Mouse (Mus musculus) c-Kit-positive CD71-positive TER-119-positive erythroid progenitor cells, embryonic 14.5 days (primary cell): ENCODE results near the gene Raf1.

ENCODE experiments used
- DNase-seq: peaks from one replicate; pipeline ENCODE4 v3.0.0-alpha.2; 2013; ENCODE audit warnings: low spot score

Gene Raf1

DNA sequence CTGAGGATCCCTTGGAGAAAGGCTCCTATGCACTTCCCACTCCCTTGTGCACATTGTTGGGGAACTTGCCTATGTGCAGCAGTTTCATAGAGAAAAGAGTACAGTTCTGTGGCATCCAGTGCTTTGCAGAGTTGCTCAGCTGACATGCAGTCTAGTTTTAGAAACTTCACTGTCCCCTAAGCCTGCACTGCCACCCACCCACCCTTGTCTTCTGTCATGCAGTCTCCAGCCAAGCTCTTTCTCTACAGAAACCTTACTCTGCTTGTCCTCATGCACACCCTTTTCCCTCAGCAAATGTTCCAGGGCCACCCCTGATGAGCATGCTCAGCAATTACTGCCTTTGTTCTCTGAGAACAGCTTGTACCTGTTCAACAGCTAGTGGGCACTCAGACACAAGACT is 62.6 kb downstream of the Raf1 start:
- no peak for DNase-seq

DNA sequence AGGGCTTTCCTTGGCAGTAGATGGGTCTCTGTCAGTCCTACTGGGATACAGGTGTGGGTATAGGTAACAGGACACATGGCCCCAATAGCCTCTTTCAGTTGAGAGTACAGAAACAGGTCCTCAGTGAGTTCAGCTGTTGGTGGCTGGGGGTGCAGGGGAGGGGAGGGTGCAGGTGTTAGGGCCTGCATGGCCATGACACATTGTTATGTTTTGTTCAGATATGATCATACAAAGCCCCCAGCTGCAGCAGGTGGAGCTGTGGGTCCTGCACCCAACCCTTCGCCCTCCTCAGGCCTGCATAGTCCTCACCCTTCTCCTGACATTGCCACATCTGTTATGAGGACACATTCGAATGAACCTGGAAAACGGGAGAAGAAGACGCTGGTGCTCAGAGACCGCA is 66.1 kb downstream of the Raf1 start:
- no peak for DNase-seq

DNA sequence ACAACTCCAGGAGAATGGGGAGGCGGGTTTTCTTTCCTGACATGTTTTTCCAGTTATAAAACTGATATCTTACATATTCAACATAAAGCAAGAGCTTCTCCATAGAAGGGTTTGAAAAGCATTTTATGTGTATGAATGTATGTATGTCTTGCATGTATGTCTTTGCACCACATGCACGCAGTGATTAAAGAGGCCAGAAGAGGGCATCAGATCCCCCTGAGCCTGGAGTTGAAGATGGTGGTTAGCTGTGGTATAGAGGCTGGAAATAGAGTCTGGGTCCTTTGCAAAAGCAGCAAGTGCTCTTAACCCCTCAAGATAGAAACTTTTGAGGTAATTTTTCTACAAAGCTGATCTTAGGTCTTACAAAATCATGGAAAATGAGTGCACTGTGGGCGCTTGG is 67.3 kb downstream of the Raf1 start:
- peak; percentile 39 for DNase-seq

DNA sequence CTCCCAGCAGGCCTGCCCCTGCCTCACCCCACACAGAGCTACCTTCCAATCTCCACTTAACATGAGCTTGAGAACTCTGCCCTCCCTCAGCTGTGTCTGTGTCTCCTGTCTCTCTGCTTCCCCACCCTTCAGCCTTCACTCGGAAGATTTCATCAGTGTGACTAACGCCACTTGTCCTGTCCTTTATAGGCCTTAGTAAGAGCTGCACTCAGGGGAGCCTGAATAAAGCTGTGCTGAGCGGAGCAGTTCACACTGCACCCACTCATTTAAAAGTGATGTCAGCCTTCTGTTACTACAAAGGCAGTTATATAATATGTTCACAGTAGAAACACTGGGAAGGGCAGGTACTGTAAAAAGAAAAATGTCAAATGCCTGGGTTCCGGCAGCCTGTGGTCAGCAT is 69.0 kb downstream of the Raf1 start:
- no peak for DNase-seq

DNA sequence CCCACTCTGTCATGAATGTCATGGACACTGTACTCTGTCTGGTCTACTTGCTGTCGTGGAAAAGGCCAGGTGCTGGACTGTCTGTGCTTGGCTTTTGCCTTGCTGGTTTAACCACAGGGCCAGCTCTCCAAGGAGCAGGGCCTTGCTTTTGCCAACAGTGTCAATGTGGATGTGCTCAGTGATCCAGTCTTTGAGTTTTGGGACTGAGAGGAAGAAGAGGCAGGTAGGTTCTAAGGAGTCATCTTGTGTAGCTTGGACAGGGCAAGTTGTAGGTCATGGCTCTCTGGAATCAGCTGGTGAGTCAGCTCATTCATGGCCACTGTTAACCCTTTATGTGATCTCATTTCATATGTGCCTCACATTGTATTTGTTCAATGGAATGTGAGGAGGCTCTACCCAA is 70.0 kb downstream of the Raf1 start:
- DNase-seq = no peak

DNA sequence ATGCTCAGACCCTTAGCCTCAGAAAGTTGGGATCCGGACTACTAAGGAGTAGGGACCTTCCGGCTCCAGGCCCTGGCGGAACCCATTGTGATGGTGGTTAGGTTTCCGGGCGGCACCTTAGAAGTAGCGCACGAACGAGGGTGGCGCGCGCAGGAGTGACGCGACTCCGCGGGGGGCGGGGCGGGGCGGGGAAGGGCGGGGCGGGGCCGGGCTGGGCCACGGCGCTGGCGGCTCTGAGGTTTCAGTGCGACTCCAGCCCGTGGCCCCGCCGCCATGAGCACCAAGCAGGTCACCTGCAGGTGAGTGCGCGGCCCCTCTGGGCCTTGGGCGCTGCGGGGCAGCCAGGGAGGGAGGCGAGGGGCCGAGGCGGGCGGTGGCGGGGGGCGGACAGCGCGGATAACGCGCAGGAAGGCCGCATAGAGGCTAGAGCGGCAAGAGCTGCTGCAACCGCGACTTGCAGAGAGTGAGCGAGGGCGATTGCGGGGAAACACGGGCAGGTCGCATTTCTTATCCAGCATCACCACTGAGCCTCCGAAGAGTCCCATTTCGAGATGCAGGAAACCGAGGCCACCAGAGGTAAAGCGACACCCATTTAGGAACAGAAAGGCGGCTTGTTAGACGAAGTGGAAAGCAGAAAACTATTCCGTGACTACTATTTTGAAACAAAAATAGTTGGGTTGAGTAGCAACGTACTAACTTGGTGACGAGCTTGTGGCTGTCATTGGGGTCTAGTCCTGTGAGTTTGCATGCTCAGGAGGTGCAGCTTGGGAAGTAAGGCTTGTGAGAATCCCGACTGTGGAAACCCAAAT is 74.5 kb downstream of the Raf1 start, which contains the start of gene Mkrn2:
Gene Mkrn2, plus strand, starts transcription at position 188 of the 809 bp plus-strand sequence.
- DNase-seq = peak; percentile 81

DNA sequence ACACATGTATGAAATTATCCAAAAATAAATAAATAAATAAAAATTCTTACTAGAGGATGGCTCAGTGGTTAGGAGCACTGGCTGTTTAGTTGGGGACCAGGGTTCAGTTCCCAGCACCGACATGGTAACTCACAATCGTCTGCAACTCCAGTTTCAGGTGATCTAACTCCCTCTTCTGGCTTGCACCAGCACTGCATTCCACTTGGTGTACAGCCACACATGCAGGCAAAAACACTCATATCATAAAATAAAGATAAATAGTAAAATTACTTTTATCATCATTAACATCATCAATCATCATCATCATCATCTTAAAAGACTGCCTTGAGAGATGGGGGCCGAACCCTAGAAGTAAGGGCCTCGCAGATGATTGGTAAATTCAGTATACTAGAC is 75.1 kb downstream of the Raf1 start:
- no peak for DNase-seq

DNA sequence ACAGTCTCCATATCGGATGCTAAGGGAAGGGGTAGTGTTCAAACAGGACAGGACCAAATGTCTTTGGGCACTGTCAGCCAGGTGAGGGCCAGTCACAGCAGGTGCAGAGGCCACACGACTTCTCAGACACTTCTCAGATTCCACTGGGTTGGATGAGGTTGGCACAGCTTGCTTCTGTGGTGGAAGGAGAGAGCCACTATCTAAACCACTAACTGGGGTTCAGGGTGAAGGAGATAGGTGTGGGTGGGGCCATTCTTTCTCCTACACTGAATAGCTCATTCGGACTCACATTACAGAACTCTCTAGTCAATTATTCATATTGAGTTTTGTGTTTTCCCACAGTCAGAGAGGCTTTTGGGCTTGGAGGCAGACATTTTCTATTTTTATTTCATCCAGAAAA is 80.8 kb downstream of the Raf1 start:
- DNase-seq = no peak

DNA sequence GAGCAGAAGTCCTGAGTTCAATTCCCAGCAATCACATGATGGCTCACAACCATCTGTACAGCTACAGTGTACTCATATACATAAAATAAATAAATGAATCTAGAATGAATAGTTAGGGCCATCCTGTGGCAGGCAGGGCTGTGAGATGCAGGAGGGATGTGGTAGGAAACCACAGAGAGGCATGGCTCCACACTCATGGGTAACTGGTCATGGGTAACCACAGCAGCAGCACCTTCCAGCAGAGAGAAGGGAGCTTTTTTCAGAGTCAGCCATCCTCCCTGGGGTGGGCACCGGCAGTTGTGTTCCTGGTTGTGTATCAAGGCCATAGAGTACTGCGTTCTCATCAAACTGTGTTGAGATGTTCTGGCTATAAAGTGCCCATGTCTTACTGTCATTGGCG is 82.0 kb downstream of the Raf1 start:
- no peak for DNase-seq

DNA sequence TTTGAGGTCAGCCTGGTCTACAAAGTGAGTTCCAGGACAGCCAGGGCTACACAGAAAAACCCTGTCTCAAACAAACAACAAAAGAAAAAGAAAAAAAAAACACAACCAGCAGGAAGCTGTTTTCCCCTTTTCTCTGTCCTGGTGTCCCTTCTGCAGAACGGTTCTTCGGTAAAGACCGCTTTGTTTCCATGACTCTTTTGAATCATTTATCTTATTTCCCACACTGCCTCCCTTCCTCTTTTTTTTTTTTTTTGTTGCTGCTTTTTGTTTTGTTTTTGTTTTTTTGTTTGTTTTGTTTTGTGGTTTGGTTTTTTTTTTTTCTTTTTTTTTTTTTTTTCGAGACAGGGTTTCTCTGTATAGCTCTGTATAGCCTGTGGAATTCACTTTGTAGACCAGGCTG is 83.2 kb downstream of the Raf1 start:
- DNase-seq = no peak

DNA sequence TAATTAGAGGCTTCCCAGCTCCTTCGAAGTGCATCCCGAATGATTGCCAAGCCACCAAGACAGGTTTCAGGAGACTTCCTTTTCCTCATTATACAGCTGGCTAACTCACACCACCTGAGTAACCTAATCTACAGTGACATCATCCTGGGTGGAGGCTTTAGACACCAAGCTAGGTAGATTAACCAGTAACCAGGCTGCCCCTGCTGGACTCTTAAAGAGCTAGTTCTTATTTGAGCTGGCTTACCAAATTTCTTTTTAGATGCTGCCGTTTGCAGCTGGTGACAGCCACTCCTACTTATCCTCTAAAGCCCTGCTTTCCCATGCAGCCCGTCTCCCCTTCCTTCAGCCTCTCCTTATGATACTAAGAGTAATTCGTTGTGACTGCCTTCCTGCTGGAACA is 84.0 kb downstream of the Raf1 start, which contains the start of gene Mkrn2os:
Gene Mkrn2os, minus strand, starts transcription at position 119 of the 400 bp plus-strand sequence.
- DNase-seq = no peak

DNA sequence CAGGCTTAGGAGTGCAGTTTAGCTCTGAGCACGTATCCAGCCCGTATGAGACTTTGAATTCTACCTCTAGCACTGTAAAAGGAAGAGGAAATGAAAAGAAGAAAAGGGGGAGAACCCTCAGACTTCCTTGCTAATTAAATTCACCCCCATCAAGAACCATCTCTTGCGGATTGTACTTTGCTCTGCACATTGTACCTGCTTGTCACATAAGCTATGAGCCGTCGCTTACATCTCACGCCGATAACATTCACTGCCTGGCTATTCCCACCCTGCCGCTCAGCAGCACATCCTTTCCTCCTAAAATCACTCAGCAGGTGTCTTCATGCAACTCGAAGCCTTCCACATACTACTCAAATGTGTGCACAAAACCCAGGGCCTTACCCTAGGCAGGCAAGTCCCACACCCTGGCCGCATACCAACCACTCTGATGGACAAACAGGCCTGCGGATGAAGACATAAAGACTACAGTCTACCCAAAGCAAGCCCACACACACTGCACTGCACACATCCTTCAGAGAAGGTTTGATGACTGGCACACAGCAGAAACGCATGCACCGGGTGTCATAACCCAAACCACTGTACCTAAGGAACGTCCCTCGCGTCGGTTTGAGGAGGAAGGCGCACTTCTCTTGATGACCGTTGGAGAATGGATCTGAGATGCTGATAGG is 84.6 kb downstream of the Raf1 start:
- no peak for DNase-seq

DNA sequence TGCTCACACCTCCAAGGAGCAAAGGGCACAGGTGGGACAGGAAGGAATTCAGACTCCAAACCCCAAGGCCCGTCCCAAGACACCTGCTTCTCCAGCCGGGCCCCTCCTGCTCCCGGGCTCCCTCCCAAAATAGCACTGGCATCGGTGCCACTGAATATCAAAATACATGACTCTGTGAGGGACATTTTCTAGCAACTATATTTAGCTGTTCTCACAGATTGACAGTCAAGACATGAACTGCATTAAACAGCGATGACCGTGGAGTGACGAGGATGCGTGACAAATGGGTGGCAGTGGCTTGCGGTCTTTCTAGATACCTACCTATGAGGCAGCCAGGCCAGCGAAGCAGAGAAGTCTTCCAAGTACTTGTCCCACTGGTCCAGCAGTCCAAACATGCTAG is 90.1 kb downstream of the Raf1 start:
- DNase-seq = no peak

DNA sequence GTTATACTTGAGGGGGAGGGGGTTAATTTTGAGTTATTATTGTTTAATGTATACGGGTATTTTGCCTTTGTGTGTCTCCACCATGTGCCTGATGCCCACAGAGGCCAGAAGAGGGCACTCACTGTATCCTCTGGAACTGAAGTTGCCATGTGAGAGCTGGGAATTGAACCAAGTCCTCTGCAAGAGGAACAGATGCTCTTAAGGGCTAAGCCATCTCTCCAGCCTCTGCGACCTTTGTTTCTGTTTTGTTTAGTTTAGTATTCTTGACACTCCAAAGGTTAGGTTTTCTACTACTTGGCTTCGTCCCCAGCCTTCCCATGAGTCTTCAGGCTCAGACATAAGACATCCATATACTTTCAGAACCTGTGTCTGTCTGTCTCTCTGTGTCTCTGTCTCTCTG is 92.3 kb downstream of the Raf1 start:
- no peak for DNase-seq

DNA sequence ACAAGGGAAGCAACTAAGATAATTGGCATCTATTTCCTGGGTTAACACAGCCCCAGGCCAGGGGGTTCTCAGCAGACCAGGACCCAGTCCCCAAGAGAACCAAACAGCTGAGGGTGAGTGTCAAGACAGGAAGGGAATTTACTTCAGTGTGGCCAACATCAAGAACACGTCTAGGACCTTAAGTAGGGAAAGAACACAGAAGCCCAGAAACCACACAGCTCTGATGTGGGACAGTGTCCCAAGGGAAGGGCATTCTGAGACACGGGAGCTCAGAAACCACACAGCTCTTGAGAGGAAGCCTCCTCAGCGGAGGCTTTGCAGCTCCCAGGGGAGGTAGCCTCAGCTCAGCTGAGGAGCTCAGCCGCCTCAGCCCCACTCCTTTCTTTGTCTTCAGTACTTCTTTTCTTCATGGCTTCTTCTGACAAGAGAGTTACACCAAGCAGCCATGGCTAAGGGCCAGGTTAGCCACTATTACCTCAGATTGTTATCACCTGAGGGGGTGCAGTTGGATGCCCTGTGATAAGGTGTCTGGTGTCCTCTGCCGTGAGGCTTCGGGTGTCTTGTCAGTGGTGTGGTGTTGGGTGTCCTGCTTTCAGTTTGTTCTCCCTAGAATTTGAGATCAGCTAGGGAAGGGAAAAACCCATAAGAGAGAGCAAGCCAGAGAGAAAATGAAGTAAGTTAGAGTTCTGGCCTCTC is 92.9 kb downstream of the Raf1 start:
- no peak for DNase-seq

DNA sequence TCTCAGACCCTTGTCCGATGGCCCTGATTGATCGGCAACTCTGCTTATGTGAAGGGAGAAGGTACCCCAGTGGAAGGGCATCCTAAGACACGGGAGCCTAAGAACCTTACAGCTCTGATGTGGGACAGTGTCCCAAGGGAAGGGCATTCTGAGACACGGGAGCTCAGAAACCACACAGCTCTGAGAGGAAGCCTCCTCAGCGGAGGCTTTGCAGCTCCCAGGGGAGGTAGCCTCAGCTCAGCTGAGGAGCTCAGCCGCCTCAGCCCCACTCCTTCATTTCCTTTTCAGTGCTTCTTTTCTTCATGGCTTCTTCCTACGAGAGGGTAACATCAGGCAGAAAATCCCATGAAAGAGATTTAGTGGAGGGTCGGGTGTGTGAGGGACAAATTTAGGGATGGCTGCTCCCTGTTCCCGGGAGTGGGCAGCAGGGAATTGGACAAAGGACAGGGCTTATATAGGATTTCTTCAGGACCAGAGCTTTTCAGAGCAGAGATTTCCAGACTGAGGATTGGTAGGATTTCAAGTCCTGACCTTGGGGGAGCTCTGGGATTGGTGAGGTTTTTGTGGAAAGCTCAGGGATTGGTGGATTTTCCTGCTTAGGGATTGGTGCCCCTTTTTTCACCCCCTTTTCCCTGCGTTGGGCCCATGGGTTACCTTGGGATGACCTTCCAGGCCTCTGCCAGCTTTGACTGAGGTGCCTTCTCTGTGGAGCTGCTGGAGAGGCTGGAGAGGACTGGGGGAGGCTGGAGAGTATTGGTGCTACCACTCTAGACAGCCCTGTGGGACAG is 93.9 kb downstream of the Raf1 start:
- DNase-seq = no peak

DNA sequence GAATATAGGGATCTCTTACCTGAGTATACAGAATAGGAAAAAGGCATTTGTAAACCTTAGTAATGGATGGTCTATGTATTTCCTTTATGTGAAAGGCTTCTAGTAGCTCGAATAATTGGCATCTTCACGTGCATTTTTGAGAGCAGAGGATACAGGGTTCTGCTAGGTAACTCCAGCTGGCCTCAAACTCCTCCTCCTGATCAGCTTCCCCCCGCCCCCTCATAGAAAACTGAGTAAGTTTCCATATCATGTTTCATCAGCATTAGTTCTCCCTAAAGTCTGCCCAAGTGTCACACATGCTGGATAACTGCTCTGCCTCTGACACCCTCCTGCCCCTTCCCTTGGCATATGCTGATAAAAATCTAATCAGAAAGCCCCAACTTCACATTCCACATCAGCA is 95.6 kb downstream of the Raf1 start:
- DNase-seq = no peak

DNA sequence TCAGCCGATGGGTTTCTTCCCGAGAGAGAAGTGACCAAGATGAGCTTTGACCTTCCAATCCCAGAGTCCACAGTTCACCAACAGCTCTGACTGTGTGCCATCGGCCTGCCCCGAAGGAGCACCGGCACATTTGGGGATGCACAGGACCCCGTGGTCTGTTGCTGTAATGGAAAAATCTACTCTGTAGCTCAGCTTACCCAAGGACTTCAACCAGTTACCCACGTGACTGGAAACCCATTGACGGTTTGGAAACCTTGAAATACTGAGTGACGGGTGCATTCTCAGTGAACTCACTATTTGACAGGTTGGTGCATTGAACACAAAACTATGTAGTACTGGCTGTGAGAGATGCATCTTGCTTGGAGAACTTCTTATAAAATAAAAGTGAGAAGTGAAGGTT is 98.5 kb downstream of the Raf1 start:
- no peak for DNase-seq

DNA sequence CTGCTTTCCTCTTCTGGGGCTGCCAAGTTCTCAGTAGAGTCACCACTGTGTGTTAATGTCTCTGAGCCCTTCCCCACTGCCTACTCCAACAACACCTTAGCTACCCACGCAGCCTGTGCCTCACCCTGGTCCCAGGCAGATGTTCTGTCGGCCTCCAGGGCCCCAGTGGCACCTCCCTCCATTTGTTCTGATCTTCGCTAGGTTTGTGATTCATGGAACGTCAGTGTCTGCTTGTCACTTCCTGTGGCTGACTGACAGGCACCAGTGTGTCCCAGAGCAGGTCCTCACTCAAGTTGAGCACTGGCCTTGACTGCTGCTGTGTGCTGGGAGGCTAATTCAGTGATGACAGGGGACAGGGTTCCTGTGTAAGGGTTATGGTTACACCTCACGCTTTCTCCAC is 99.0 kb downstream of the Raf1 start:
- no peak for DNase-seq

DNA sequence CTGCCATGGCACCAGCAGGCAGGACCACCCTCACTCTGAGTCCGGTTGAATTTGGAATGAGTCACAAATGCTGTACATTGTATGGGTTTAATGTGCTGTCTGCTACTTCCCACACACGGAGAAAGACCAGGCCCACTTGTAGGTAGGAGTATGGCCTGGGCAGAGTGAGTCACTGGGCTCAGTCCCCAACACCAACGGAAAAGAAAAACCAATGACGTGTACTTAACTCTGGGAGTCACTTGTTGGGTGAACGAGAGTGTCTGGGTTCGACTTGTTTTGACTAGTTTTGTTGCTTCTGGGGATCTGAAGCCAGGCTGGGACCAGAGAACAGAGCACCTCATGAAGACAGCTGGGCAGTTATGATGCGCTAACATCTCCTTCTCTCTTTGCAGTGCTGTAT is 102.3 kb downstream of the Raf1 start:
- DNase-seq = no peak
